Mouse (Mus musculus): ENCODE data around the gene Dok3.

Dok3 gene

GRCm38 (mm10) chr13:55474621-55475069 is 54.5 kb downstream of the Dok3 start:
- DNase-seq: no peak

GRCm38 (mm10) chr13:55473961-55474360 is 55.1 kb downstream of the Dok3 start:
- DNase-seq: no peak

Data from kidney, postnatal 4 days (tissue).